9 mouse cellular contexts compared by ENCODE assay signal in genomic region chr6:146845961-146846750, GRCm38 (mm10). TPM values are rescaled to one million over a fixed set of nuclear protein-coding genes. Genes with fewer than 3 reads are reported as not detected.
DNase-seq lines count a peak whose midpoint lies in the region; ATAC-seq and TF ChIP-seq lines count a peak whose summit lies in the region.
"Had no signal": no experiment of that assay in that cellular context is flagged by ENCODE, and none has a peak within 500 bp of the region (broad histone marks: within the 10 kb centered on the region; RNA-seq: fewer than 3 reads in every experiment).

No protein-coding gene starts in this region.

- no peaks in the 10 kb centered on the region for H3K36me3 ChIP-seq in hindbrain, postnatal 0 days (ENCODE audit: insufficient read depth, low read length)
- no peaks in the 10 kb centered on the region for H3K36me3 ChIP-seq in forebrain, embryonic 12.5 days (replicated peaks)

- no peaks in the 10 kb centered on the region for H3K4me1 ChIP-seq in hindbrain, postnatal 0 days (ENCODE audit: insufficient read depth, low read length)
- no peaks in the 10 kb centered on the region; the same call in 1 of the 2 replicates for H3K4me1 ChIP-seq in forebrain, embryonic 12.5 days

- H3K4me2 ChIP-seq in hindbrain, postnatal 0 days (ENCODE audit: low read depth, low read length): no peak overlapping the region
- no peak overlapping the region for H3K4me2 ChIP-seq in forebrain, embryonic 12.5 days

- H3K27ac ChIP-seq in hindbrain, postnatal 0 days: no peak overlapping the region
- no peak overlapping the region for H3K27ac ChIP-seq in forebrain, embryonic 12.5 days

- ATAC-seq in hindbrain, postnatal 0 days: peak; percentile 67
- ATAC-seq in megakaryocyte, adult 5-6 weeks (ENCODE audit: poor library complexity, severe bottlenecking): no peak
- no peak for ATAC-seq in forebrain, embryonic 12.5 days (ENCODE audit: low FRiP score)

- TF ChIP-seq CTCF in hindbrain, postnatal 0 days (IDR thresholded peaks at IDR 0.05; ENCODE audit: low read depth): no peak

- H3K9ac ChIP-seq in hindbrain, postnatal 0 days (replicated peaks; ENCODE audit: low read length): no peak overlapping the region
- no peak overlapping the region for H3K9ac ChIP-seq in forebrain, embryonic 12.5 days

- DNase-seq in layer of hippocampus, postnatal 10 days (ENCODE audit: low spot score in 2 of 2): peak; percentile 28 to 36
- no peak for DNase-seq in layer of hippocampus, adult 9-10 months (ENCODE audit: low spot score)
- DNase-seq in gastrocnemius, postnatal 10 days: peak; percentile 22
- DNase-seq in hindbrain, postnatal 0 days (ENCODE audit: low spot score): peak; percentile 40
- peak; percentile 53 for DNase-seq in ovary, postnatal 36 days (ENCODE audit: low spot score)
- DNase-seq in left cerebral cortex, adult 11 months (ENCODE audit: low spot score): no peak
- DNase-seq: cerebellum, adult 18-20 months had no signal

- no peaks in the 10 kb centered on the region for H3K9me3 ChIP-seq in hindbrain, postnatal 0 days (ENCODE audit: low read length)
- H3K9me3 ChIP-seq in forebrain, embryonic 12.5 days: no peaks in the 10 kb centered on the region

- no peak overlapping the region for H3K4me3 ChIP-seq in hindbrain, postnatal 0 days (ENCODE audit: low read length)
- no peak overlapping the region for H3K4me3 ChIP-seq in forebrain, embryonic 12.5 days (replicated peaks)

- no peaks in the 10 kb centered on the region for H3K27me3 ChIP-seq in hindbrain, postnatal 0 days (ENCODE audit: insufficient read depth, low read length)
- H3K27me3 ChIP-seq in forebrain, embryonic 12.5 days: no peaks in the 10 kb centered on the region

- 62% methylated on average over 15 of the region's 15 CpGs for WGBS in hindbrain, postnatal 0 days
- WGBS in forebrain, embryonic 12.5 days: 85% methylated on average over 15 of the region's 15 CpGs

RNA-seq across cellular contexts. Expression of gene Smco2, which starts 3.7 kb away (rescaled TPM):
- total RNA-seq in layer of hippocampus, postnatal 10 days (2021): not detected
- not detected for total RNA-seq in gastrocnemius, postnatal 10 days (2021)
- not detected in 2 replicates for total RNA-seq in hindbrain, postnatal 0 days (2014; rRNA removed)
- not detected in 2 replicates for polyA plus RNA-seq in hindbrain, postnatal 0 days (2015; fragmentation: Nextera tagmentation; extraction: Ambion mirVana)
- total RNA-seq in megakaryocyte, adult 5-6 weeks (2015): not detected in 2 replicates
- total RNA-seq in megakaryocyte, adult 5-6 weeks (2017): not detected in 2 replicates
- polyA plus RNA-seq in forebrain, embryonic 12.5 days (2016; fragmentation: Nextera tagmentation; extraction: Ambion mirVana): not detected in 2 replicates

RNA-seq across cellular contexts. Expression of gene Ppfibp1, which starts 42.1 kb away (rescaled TPM):
- 10 to 100 TPM; 56.5 to 64.7 TPM for total RNA-seq in layer of hippocampus, postnatal 10 days (2021)
- total RNA-seq in gastrocnemius, postnatal 10 days (2021): 10 to 100 TPM; 47.9 to 54.9 TPM
- total RNA-seq in hindbrain, postnatal 0 days (2014; rRNA removed): 17.8 and 26.8 TPM in 2 replicates
- 16.3 and 17.2 TPM in 2 replicates for polyA plus RNA-seq in hindbrain, postnatal 0 days (2015; fragmentation: Nextera tagmentation; extraction: Ambion mirVana)
- total RNA-seq in megakaryocyte, adult 5-6 weeks (2015): 4.0 and 5.0 TPM in 2 replicates
- total RNA-seq in megakaryocyte, adult 5-6 weeks (2017): 10.5 and 11.9 TPM in 2 replicates
- polyA plus RNA-seq in forebrain, embryonic 12.5 days (2016; fragmentation: Nextera tagmentation; extraction: Ambion mirVana): 24.9 and 29.9 TPM in 2 replicates

RNA-seq across cellular contexts. Expression of gene Arntl2, which starts 50.3 kb away (rescaled TPM):
- 10 to 100 TPM in 1 of 2 experiments, 1 to 10 TPM in 1; 9.8 to 14.1 TPM for total RNA-seq in layer of hippocampus, postnatal 10 days (2021)
- 1 to 10 TPM in 1 of 2 experiments, under 1 TPM in 1; 0.68 to 1.5 TPM for total RNA-seq in gastrocnemius, postnatal 10 days (2021)
- 2.0 and 3.9 TPM in 2 replicates for total RNA-seq in hindbrain, postnatal 0 days (2014; rRNA removed)
- polyA plus RNA-seq in hindbrain, postnatal 0 days (2015; fragmentation: Nextera tagmentation; extraction: Ambion mirVana): 3.8 and 4.1 TPM in 2 replicates
- total RNA-seq in megakaryocyte, adult 5-6 weeks (2015): 0.04 and 0.16 TPM in 2 replicates
- not detected in 2 replicates for total RNA-seq in megakaryocyte, adult 5-6 weeks (2017)
- 0.86 and 1.4 TPM in 2 replicates for polyA plus RNA-seq in forebrain, embryonic 12.5 days (2016; fragmentation: Nextera tagmentation; extraction: Ambion mirVana)

Comparison
In these comparisons a context has a peak if more than half of its experiments do, and no peak if none do; other contexts are left out.
1. DNase-seq: peak in layer of hippocampus, postnatal 10 days (2 of 2), gastrocnemius, postnatal 10 days (single experiment), hindbrain, postnatal 0 days (single experiment) and ovary, postnatal 36 days (single experiment); none in layer of hippocampus, adult 9-10 months (single experiment) and left cerebral cortex, adult 11 months (single experiment).